Mouse (Mus musculus) left cerebral cortex, postnatal 10 days (tissue): ENCODE results near the gene Dbi. TPM values are rescaled to one million over a fixed set of nuclear protein-coding genes. Genes with fewer than 3 reads are reported as not detected.

Experiments
- DNase-seq, 2 experiments: peaks; one replicate each; pipeline ENCODE4 v3.0.0; 2021 to 2022; ENCODE audit warnings: low spot score in 2 of 2, mixed read lengths in 1 of 2; ENCODE audit errors: extremely low spot score in 1 of 2
- intact Hi-C: fragments of 180-260 bp; cut with DNase I; formaldehyde crosslinking; loops from one replicate; pipeline ENCODE4 v1.15.1; 2025
- total RNA-seq, 2 experiments: library from RNA; stranded (reverse); gene quantifications; 2 replicates each; pipeline ENCODE4 v1.2.3; 2021

The Dbi gene
- total RNA-seq, 2 experiments from 2014 or later, result 343 to 360 TPM

DNA sequence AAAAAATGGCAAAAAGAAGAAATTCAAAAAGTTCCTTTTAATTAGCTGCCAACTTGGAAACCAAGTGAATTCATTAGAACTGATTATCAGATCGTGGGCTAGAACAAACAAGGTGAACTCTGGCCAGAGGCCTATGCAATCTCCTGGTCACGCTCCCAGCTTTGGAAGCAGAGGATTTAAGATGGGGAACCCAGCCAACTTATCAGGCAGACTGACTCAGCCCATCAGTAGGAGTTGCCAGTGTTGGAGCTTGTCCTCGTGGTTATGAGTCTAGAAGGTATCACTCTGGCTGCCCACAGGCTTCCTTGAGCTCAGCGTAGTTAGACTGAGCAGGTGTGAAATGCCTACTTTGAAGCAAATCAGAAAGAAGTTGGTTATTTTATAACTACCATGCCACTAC is 4.0 kb upstream of the Dbi start:
- intact Hi-C loops, result no loop called here
- no peak for DNase-seq

GRCm38 (mm10) chr1:120122634-120123383 is 1.9 kb upstream of the Dbi start:
- intact Hi-C loops, result no loop called here
- DNase-seq, result no peak

GRCm38 (mm10) chr1:120121930-120122530 is 1.2 kb upstream of the Dbi start:
- intact Hi-C loops, result no loop called here
- DNase-seq, result no peak

GRCm38 (mm10) chr1:120120141-120120968 is 523 bp downstream of the Dbi start:
- intact Hi-C loops, result no loop called here

DNA sequence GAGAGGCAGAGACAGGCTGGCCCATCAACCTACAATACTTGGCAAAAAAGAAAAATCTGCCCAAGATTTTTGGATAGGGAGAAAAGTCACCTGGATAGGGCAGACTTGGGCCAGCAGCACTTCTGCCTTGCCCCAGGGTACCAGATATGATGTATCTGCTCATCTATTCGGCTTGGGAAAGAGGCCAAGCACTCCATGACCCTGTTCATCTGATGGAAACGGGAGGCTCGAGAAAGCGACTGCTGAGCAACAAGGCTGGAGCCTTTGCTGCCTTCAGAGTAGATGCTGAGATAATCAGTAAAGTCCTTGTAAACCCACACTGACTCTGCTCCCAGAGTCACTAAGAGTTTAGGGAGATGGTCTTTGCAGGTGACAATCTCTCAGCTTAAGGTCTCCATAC is 1.5 kb downstream of the Dbi start:
- intact Hi-C loops, result no loop called here
- DNase-seq, result no peak

More at GRCm38 (mm10) chr1:120120141-120120968, 523 bp downstream of the Dbi start:
- DNase-seq, result peak in 1 of 2 experiments; percentile 49

DNA sequence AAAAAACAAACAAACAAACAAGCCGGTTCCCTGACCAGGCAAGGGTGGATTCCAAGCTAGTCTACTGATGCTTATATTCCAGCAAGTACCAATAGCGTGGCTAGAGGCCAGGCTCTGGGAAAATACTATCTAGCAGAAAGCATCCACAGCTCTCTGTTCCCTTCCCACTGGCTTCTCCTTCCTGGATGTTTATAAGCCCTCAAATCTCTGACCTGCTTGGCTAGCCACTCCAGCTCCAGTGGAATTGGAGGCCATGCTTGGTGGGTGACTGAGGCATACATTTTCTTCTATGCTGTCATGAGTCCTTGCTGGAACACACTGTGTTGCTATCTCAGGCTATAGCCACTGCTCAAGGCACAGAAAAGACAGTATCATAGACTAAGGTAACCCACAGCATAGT is 2.0 kb downstream of the Dbi start:
- intact Hi-C loops, result no loop called here

GRCm38 (mm10) chr1:120116106-120116505 is 4.8 kb downstream of the Dbi start:
- DNase-seq, result no peak
- intact Hi-C loops, result no loop called here

More for the DNA sequence above, 2.0 kb downstream of the Dbi start:
- DNase-seq, result no peak

DNA sequence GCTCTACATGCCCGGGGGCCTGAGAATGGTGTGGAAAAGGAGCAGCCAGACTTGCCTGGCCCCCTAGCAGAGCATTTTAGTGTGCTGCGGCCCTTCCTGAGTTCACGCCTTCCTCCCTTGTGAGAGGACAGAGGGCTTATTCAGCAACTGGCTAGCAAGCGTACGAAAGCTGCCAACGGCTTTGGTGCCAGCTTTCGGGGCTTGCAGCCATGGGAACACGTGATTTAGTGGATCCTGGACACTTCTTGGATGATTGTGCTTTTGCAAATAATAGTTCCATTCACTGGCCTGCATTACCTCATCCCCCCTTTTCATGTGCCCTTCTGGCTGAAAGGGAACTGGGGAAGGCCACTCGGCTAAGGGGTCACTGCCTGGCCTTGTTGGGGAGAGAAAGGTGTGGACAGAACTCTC is 5.2 kb downstream of the Dbi start:
- intact Hi-C loops, result no loop called here
- DNase-seq, result peak; percentile 72 to 88

- intact Hi-C loops, result no loop called here
- no peak for DNase-seq
Measured at GRCm38 (mm10) chr1:120112251-120113187, 8.4 kb downstream of the Dbi start.

DNA sequence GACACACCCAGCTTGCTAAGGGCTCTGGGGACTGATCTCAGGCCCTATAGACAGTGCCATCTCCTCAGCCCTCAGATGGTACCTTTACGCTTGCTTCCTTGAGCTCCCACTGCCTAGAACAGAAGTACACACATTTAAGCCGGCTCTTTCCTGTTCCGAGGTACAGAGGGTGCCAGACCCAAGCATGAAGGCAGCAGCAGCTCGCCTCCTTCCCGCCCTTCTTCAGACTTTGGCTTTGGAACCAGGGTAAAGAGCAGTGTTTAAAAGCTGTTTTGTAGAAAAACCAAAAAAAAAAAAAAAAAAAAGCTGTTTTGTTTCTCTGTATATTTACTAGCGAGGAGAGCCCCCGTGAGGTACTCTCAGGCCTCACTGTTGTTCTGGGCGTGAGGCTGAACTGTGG is 9.1 kb downstream of the Dbi start:
- intact Hi-C loops, result no loop called here
- DNase-seq, result no peak

GRCm38 (mm10) chr1:120109741-120110432 is 11.0 kb downstream of the Dbi start:
- no peak for DNase-seq
- intact Hi-C loops, result no loop called here

DNA sequence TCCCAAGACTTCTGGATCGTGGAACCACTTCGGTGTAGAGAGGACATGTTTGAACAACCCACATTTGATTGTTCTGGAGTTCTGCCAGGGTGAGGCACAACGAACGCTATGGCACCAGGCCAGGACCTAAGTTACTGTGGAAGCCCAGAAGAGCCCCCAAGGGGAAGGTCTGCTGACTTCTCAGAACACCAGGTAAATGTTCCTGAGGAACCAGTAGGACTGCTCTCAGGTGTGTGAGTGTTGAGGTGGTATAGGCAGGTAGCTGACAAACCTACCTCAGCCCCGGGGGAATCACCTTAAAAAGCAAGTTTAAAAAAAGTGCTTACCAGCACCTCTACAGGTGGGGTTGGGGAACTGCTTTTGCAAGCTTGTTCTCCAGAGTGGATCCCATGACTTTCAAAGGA is 15.3 kb downstream of the Dbi start:
- DNase-seq, result no peak
- intact Hi-C loops, result no loop called here

- intact Hi-C loops, result loop anchor here (5.0 kb wide), 1 partner anchor 46 kb away; no protein-coding TSS in a partner anchor
- no peak for DNase-seq
Measured at GRCm38 (mm10) chr1:120101227-120101609, 19.7 kb downstream of the Dbi start.

DNA sequence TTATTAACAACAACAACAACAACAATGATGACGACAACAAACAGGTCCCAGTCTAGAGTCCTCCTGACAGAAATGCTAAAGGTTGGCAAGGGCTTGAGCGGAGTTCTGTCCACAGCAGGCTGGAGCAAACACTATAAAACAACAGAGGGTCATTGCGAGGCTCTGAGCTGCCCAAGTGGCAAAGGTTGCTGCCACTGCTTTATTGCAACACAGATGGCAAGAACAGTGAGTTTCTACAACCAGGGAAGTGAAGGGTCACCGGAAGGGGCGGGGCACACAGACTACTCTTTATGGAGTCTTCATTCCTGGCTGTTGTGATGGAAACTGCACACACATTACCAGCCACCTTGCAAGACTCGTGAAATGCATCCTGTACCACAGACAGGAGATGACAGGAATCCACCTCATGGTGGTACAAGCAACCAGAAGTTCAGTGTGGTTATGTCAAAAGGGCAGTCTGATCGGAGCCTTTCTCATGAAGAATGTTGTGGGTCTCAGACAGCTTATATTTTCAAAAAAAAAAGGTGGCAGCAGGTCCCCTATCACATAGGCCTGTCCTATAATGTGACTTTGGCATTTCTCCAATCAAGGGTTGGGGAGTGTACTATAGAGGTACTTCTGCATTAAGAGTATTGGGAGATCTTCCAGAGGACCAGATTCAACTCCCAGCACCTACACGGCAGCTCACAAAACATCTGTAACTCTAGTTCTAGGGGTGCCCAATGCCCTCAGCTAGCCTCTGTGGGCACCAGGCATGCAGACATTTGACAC is 20.2 kb downstream of the Dbi start:
- DNase-seq, result no peak
- intact Hi-C loops, result loop anchor here (5.0 kb wide), 1 partner anchor 47 kb away; no protein-coding TSS in a partner anchor

- DNase-seq, result peak in 1 of 2 experiments; percentile 53
- intact Hi-C loops, result loop anchor here (5.0 kb wide), 1 partner anchor 453 kb away; no protein-coding TSS in a partner anchor
Measured at GRCm38 (mm10) chr1:120099483-120099882, 21.4 kb downstream of the Dbi start.

DNA sequence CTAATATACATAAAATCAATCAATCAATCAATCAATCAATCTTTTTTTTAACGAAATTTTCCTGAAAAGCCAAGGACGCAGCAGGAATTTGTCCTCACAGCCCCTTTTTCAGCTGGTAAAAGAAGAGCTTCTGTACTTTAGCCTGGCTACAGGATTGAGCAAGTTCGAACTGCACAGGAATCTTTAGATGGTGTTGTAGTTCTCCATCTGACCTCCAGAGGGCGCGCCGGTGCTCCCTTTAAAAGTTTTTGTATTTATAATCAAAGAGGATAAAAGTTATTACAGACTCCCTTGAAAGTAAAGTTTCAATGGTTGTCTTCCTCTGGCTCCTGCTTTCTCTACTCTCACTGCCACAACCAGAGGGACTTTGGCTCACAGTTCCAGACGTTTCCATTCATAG is 22.6 kb downstream of the Dbi start:
- intact Hi-C loops, result loop anchor here (5.0 kb wide), 1 partner anchor 454 kb away; no protein-coding TSS in a partner anchor
- peak; percentile 42 to 45 for DNase-seq

- intact Hi-C loops, result loop anchor here (5.0 kb wide), 1 partner anchor 457 kb away; no protein-coding TSS in a partner anchor
- no peak for DNase-seq
Measured at GRCm38 (mm10) chr1:120094920-120095319, 26.0 kb downstream of the Dbi start.
